Mouse (Mus musculus): ENCODE results near the gene Ss18l2. TPM values are rescaled to one million over a fixed set of nuclear protein-coding genes. Genes with fewer than 3 reads are reported as not detected.

Gene Ss18l2
- total RNA-seq (2021): 10 to 100 TPM; 79.0 to 92.0 TPM

GRCm38 (mm10) chr9:121709898-121710583 lies at the start of gene Ss18l2:
TSS of gene Ss18l2 (plus strand) at chr9:121710329.
- intact Hi-C loops (cut with DNase I): no loop called here

GRCm38 (mm10) chr9:121663467-121663866 lies 46.7 kb upstream of the Ss18l2 start:
- peak in 1 of 2 experiments; percentile 78 for DNase-seq (ENCODE audit: low spot score in 2 of 2)
- intact Hi-C loops (cut with DNase I): loop anchor here (1.0 kb wide), 1 partner anchor 24 kb away; no protein-coding TSS in a partner anchor

More at GRCm38 (mm10) chr9:121709898-121710583, at the start of gene Ss18l2:
- DNase-seq (ENCODE audit: low spot score in 2 of 2): peak; percentile 97 to 99

DNA sequence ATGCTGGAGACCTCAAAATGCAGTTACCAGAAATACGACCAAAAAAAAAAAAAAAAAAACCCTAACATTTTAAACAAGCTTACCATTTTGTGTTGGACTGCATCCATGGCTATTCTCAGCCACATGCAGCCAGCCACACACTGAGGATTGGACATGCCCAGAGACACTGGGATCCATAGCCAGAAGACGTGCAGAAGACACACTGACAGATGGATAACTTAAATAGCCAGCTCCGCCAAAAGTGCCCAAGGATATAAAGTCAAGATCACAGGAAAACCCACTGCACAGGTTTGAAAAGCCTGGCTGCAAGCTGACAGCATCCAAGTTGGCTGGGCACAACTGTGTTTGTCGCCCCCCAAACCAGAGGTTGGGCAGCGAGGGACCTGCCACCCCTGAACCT lies 46.0 kb upstream of the Ss18l2 start:
- intact Hi-C loops (cut with DNase I): no loop called here
- DNase-seq (ENCODE audit: low spot score in 2 of 2): peak; percentile 39 to 93

- DNase-seq (ENCODE audit: low spot score in 2 of 2): peak in 1 of 2 experiments; percentile 91
- intact Hi-C loops (cut with DNase I): loop anchor here (1.0 to 5.0 kb wide), 3 partner anchors 25 to 110 kb away; partner anchors contain the start of genes Klhl40, Lyzl4 and Vipr1
These were observed 43.0 kb upstream of the Ss18l2 start for GRCm38 (mm10) chr9:121666957-121667630.

DNA sequence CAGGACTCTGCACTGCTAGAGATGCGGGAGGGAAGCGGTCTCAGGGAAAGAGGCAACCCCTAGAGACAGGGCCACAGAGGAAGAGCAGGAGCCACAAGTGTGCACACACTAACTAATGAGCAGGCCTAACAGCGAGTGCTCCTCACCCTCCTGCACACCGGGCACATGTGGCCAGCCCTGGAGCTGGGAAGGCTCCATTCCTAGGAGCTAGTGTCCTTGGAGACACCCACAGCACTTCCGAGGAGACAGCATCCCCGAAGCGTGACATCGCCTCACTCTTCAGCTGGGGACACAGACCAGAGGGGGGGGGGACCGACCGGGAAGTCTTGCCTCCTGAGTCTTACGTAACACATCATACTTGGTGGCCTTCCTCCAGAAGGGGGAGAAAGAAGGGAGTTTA lies 42.3 kb upstream of the Ss18l2 start:
- intact Hi-C loops (cut with DNase I): loop anchor here (1.0 to 5.0 kb wide), 3 partner anchors 26 to 111 kb away; partner anchors contain the start of genes Klhl40, Lyzl4 and Vipr1

DNA sequence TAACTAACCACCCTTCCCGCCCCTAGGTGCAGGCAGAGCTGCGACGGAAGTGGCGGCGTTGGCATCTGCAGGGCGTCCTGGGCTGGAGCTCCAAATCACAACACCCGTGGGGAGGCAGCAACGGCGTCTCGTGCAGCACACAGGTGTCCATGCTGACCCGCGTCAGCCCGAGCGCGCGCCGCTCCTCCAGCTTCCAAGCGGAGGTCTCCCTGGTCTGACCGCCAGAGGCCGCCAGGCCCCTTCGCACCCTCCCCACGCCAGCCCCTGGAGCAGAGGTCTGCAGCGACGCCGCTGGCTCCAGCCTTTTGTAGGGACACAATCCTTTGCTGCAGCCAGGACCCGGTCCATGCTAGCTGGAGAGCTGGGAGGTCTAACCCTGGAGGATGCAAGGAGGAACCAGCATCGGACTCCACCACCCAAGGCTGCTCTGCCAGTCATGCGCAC lies 40.8 kb upstream of the Ss18l2 start:
- no peak for DNase-seq (ENCODE audit: low spot score in 2 of 2)
- intact Hi-C loops (cut with DNase I): loop anchor here (5.0 kb wide), 2 partner anchors 108 to 112 kb away; partner anchors contain the start of gene Klhl40

More for the DNA sequence above, 42.3 kb upstream of the Ss18l2 start:
- peak in 1 of 2 experiments; percentile 66 for DNase-seq (ENCODE audit: low spot score in 2 of 2)

DNA sequence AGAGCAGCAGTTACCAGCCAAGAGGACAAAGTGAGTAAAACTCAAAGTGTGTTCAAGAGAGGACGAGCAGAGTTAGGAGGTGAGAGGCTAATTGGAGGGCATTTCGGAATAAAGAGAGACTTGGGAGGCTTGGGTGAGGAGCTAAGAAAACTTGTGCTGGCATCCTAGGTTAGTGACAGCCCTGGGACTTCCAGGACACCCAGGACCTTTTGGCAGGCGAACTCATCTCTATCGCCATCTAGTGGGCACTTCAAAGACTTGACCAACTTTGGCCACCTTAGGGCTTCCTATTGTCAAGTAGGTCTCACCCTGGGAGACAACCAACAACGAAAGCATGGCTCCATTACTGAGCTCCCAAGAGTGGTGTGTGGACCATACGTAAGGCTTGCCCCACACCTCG lies 38.8 kb upstream of the Ss18l2 start:
- intact Hi-C loops (cut with DNase I): loop anchor here (10.0 kb wide), 1 partner anchor 416 kb away; no protein-coding TSS in a partner anchor
- peak in 1 of 2 experiments; percentile 50 for DNase-seq (ENCODE audit: low spot score in 2 of 2)

GRCm38 (mm10) chr9:121672311-121672710 lies 37.8 kb upstream of the Ss18l2 start:
- DNase-seq (ENCODE audit: low spot score in 2 of 2): no peak
- intact Hi-C loops (cut with DNase I): loop anchor here (10.0 kb wide), 1 partner anchor 418 kb away; no protein-coding TSS in a partner anchor

GRCm38 (mm10) chr9:121673716-121674115 lies 36.4 kb upstream of the Ss18l2 start:
- intact Hi-C loops (cut with DNase I): loop anchor here (10.0 kb wide), 1 partner anchor 419 kb away; no protein-coding TSS in a partner anchor
- DNase-seq (ENCODE audit: low spot score in 2 of 2): no peak

DNA sequence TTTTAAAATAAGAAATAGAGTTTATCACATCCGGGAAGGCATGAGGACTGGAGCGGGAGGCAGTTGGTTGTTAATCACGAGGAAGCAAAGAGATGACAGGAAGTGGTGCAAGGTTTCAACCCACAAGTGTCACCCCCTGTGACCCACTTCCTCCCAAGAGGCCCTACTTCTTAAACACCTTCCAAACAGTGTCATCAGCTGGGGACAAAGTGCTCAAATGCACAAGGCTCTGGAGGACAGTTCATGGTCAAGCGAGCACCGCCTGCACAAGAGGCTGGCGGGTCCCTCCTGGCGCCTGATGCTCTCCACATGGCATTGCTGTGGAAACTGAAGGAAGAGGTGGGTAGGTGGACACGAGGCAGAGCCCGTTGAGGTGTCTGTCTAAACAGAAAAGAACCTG lies 35.1 kb upstream of the Ss18l2 start:
- no peak for DNase-seq (ENCODE audit: low spot score in 2 of 2)
- intact Hi-C loops (cut with DNase I): loop anchor here (5.0 to 10.0 kb wide), 2 partner anchors 198 to 420 kb away; no protein-coding TSS in a partner anchor

DNA sequence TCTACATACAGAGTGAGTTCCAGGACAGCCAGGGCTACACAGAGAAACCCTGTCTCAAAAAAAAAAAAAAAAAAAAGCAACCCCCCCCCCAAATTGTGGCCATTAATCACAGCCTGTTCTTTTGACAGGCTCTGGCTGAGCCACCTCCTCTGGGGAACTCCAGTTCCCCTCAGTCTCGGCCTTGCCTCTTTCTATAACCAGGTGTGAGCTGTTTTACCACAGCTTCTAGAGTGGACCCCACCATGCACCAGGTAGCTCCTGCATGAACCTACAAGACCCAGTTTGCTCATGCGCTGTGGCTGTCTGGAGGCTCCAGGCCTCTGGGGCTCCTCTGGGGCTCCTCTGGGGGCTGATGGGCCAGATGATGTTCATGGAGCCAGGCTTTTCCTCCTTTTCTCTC lies 34.6 kb upstream of the Ss18l2 start:
- intact Hi-C loops (cut with DNase I): loop anchor here (5.0 to 10.0 kb wide), 2 partner anchors 198 to 421 kb away; no protein-coding TSS in a partner anchor
- DNase-seq (ENCODE audit: low spot score in 2 of 2): no peak

GRCm38 (mm10) chr9:121677069-121677468 lies 33.1 kb upstream of the Ss18l2 start:
- DNase-seq (ENCODE audit: low spot score in 2 of 2): no peak
- intact Hi-C loops (cut with DNase I): loop anchor here (5.0 to 10.0 kb wide), 2 partner anchors 200 to 422 kb away; no protein-coding TSS in a partner anchor

- no peak for DNase-seq (ENCODE audit: low spot score in 2 of 2)
- intact Hi-C loops (cut with DNase I): loop anchor here (5.0 to 10.0 kb wide), 2 partner anchors 200 to 423 kb away; no protein-coding TSS in a partner anchor
These were observed 32.7 kb upstream of the Ss18l2 start for GRCm38 (mm10) chr9:121677476-121677875.

- intact Hi-C loops (cut with DNase I): loop anchor here (5.0 to 10.0 kb wide), 2 partner anchors 202 to 425 kb away; no protein-coding TSS in a partner anchor
- peak in 1 of 2 experiments; percentile 51 for DNase-seq (ENCODE audit: low spot score in 2 of 2)
These were observed 30.6 kb upstream of the Ss18l2 start for GRCm38 (mm10) chr9:121679549-121679948.

- no peak for DNase-seq (ENCODE audit: low spot score in 2 of 2)
- intact Hi-C loops (cut with DNase I): no loop called here
These were observed 28.9 kb upstream of the Ss18l2 start for GRCm38 (mm10) chr9:121681191-121681590.

- intact Hi-C loops (cut with DNase I): no loop called here
- DNase-seq (ENCODE audit: low spot score in 2 of 2): peak in 1 of 2 experiments; percentile 51
These were observed 28.0 kb upstream of the Ss18l2 start for GRCm38 (mm10) chr9:121682037-121682680.

- intact Hi-C loops (cut with DNase I): no loop called here
- no peak for DNase-seq (ENCODE audit: low spot score in 2 of 2)
These were observed 25.4 kb upstream of the Ss18l2 start for GRCm38 (mm10) chr9:121684702-121685101.

DNA sequence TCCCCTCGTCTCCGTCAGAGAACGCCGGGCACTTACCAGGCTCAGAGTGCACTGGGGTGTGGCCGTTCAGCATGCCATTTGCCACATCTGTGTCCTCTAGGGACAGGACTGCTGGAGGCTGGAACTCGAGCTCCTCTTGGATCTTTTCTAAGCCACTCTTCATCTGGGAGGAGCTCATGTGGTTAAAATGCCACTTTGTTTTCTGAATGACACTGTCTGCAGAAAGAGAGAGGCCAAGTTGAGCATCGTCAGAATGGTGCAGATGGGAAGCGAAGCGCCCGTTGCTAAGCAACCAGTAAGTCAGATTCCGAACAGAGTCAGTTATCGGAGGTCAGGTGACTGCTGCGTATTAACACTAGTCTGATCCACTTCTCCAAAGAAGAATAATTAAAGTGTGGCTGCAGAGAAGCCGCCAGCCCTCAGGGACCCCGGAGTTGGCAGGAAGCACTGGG lies 19.9 kb upstream of the Ss18l2 start:
- peak; percentile 76 for DNase-seq (ENCODE audit: low spot score in 2 of 2)
- intact Hi-C loops (cut with DNase I): no loop called here

DNA sequence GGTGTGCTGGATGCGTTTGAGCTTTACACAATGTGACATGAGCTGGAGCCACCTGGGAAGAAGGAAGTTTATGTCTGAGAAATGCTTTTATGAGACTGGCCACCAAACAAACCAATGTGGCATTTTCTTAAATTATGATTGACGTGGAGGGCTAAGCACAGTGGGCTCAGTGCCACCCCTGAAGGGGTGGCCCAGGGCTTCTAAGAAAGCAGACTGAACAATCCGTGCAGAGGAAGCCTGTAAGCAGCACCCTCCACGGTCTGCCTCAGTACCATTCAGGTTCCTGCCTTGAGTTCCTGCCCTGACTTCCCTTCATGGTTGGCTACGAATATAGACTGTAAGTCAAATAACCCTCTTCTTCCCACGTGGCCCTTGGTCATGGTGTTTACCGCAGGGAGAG lies 19.4 kb upstream of the Ss18l2 start:
- no peak for DNase-seq (ENCODE audit: low spot score in 2 of 2)
- intact Hi-C loops (cut with DNase I): no loop called here

Measured in left cerebral cortex, postnatal 25 days (tissue).